Mouse (Mus musculus): Measurements from ENCODE around the gene 9530068E07Rik. TPM values are rescaled to one million over a fixed set of nuclear protein-coding genes. Genes with fewer than 3 reads are reported as not detected.

The 9530068E07Rik gene
- polyA plus RNA-seq, 1 experiment from 2014 or later, result 201 TPM

- Histone ChIP-seq H3K4me2 (ENCODE audit: low read depth, low read length) (no peak overlapping the region), H3K27ac (replicated peaks; ENCODE audit: low read depth, low read length) (no peak overlapping the region), H3K4me1 (ENCODE audit: control insufficient read depth, insufficient read depth, low read length) (no peaks in the 10 kb centered on the region), H3K4me3 (ENCODE audit: low read depth, low read length) (no peak overlapping the region), H3K27me3 (ENCODE audit: control insufficient read depth, insufficient read depth, low read length) (no peaks in the 10 kb centered on the region), H3K9ac (replicated peaks; ENCODE audit: low read length) (no peak overlapping the region), H3K9me3 (replicated peaks; ENCODE audit: control insufficient read depth, low read length) (no peaks in the 10 kb centered on the region), H3K36me3 (replicated peaks; ENCODE audit: control insufficient read depth, insufficient read depth, low read depth, low read length) (peaks cover 5% of the 10 kb centered on the region; the same call in 1 of the 2 replicates)
- 67% methylated on average over 5 of the region's 5 CpGs for WGBS
- ATAC-seq (replicated peaks; ENCODE audit: insufficient number of reproducible peaks, low FRiP score, low TSS enrichment, low read depth) (no peak), DNase-seq (ENCODE audit: low spot score) (no peak)
These were observed 13.1 kb downstream of the 9530068E07Rik start for GRCm38 (mm10) chr11:52409316-52409715.

- DNase-seq (ENCODE audit: low spot score) (no peak), ATAC-seq (replicated peaks; ENCODE audit: insufficient number of reproducible peaks, low FRiP score, low TSS enrichment, low read depth) (no peak)
- no peaks in the 10 kb centered on the region for H3K9me3 ChIP-seq (replicated peaks; ENCODE audit: control insufficient read depth, low read length)
- no peaks in the 10 kb centered on the region for H3K36me3 ChIP-seq (replicated peaks; ENCODE audit: control insufficient read depth, insufficient read depth, low read depth, low read length)
- 83% methylated on average over 5 of the region's 5 CpGs for WGBS
- H3K27me3 ChIP-seq (ENCODE audit: control insufficient read depth, insufficient read depth, low read length), result no peaks in the 10 kb centered on the region
- H3K9ac ChIP-seq (replicated peaks; ENCODE audit: low read length), result no peak overlapping the region
- H3K4me1 ChIP-seq (ENCODE audit: control insufficient read depth, insufficient read depth, low read length), result no peaks in the 10 kb centered on the region
- H3K27ac ChIP-seq (replicated peaks; ENCODE audit: low read depth, low read length), result no peak overlapping the region
- H3K4me2 ChIP-seq (ENCODE audit: low read depth, low read length), result no peak overlapping the region
- no peak overlapping the region for H3K4me3 ChIP-seq (ENCODE audit: low read depth, low read length)
These were observed 22.1 kb downstream of the 9530068E07Rik start for GRCm38 (mm10) chr11:52418358-52418757.

- 42% methylated on average over 5 of the region's 5 CpGs for WGBS
These were observed 23.0 kb downstream of the 9530068E07Rik start for GRCm38 (mm10) chr11:52419246-52419645.

GRCm38 (mm10) chr11:52419861-52420260 lies 23.6 kb downstream of the 9530068E07Rik start:
- Histone ChIP-seq H3K27me3 (ENCODE audit: control insufficient read depth, insufficient read depth, low read length) (no peaks in the 10 kb centered on the region), H3K4me2 (ENCODE audit: low read depth, low read length) (no peak overlapping the region), H3K4me3 (ENCODE audit: low read depth, low read length) (no peak overlapping the region), H3K36me3 (replicated peaks; ENCODE audit: control insufficient read depth, insufficient read depth, low read depth, low read length) (no peaks in the 10 kb centered on the region), H3K4me1 (ENCODE audit: control insufficient read depth, insufficient read depth, low read length) (no peaks in the 10 kb centered on the region), H3K9ac (replicated peaks; ENCODE audit: low read length) (no peak overlapping the region), H3K27ac (replicated peaks; ENCODE audit: low read depth, low read length) (no peak overlapping the region), H3K9me3 (replicated peaks; ENCODE audit: control insufficient read depth, low read length) (no peaks in the 10 kb centered on the region)
- ATAC-seq (replicated peaks; ENCODE audit: insufficient number of reproducible peaks, low FRiP score, low TSS enrichment, low read depth) (no peak), DNase-seq (ENCODE audit: low spot score) (no peak)
- WGBS, result 76% methylated on average over 7 of the region's 7 CpGs

More at GRCm38 (mm10) chr11:52419246-52419645, 23.0 kb downstream of the 9530068E07Rik start:
- no peaks in the 10 kb centered on the region for H3K4me1 ChIP-seq (ENCODE audit: control insufficient read depth, insufficient read depth, low read length)
- no peak overlapping the region for H3K9ac ChIP-seq (replicated peaks; ENCODE audit: low read length)
- H3K4me2 ChIP-seq (ENCODE audit: low read depth, low read length), result no peak overlapping the region
- ATAC-seq (replicated peaks; ENCODE audit: insufficient number of reproducible peaks, low FRiP score, low TSS enrichment, low read depth), result no peak
- H3K9me3 ChIP-seq (replicated peaks; ENCODE audit: control insufficient read depth, low read length), result no peaks in the 10 kb centered on the region
- no peaks in the 10 kb centered on the region for H3K36me3 ChIP-seq (replicated peaks; ENCODE audit: control insufficient read depth, insufficient read depth, low read depth, low read length)
- no peak overlapping the region for H3K4me3 ChIP-seq (ENCODE audit: low read depth, low read length)
- DNase-seq (ENCODE audit: low spot score), result no peak
- H3K27me3 ChIP-seq (ENCODE audit: control insufficient read depth, insufficient read depth, low read length), result no peaks in the 10 kb centered on the region
- H3K27ac ChIP-seq (replicated peaks; ENCODE audit: low read depth, low read length), result no peak overlapping the region

GRCm38 (mm10) chr11:52420296-52421052 lies 24.2 kb downstream of the 9530068E07Rik start:
- DNase-seq (ENCODE audit: low spot score), result no peak
- H3K36me3 ChIP-seq (replicated peaks; ENCODE audit: control insufficient read depth, insufficient read depth, low read depth, low read length), result no peaks in the 10 kb centered on the region
- H3K4me2 ChIP-seq (ENCODE audit: low read depth, low read length), result no peak overlapping the region
- H3K4me3 ChIP-seq (ENCODE audit: low read depth, low read length), result no peak overlapping the region
- H3K27me3 ChIP-seq (ENCODE audit: control insufficient read depth, insufficient read depth, low read length), result no peaks in the 10 kb centered on the region
- no peaks in the 10 kb centered on the region for H3K9me3 ChIP-seq (replicated peaks; ENCODE audit: control insufficient read depth, low read length)
- no peak for ATAC-seq (replicated peaks; ENCODE audit: insufficient number of reproducible peaks, low FRiP score, low TSS enrichment, low read depth)
- WGBS, result 74% methylated on average over 12 of the region's 12 CpGs
- H3K9ac ChIP-seq (replicated peaks; ENCODE audit: low read length), result no peak overlapping the region
- no peaks in the 10 kb centered on the region for H3K4me1 ChIP-seq (ENCODE audit: control insufficient read depth, insufficient read depth, low read length)
- no peak overlapping the region for H3K27ac ChIP-seq (replicated peaks; ENCODE audit: low read depth, low read length)

GRCm38 (mm10) chr11:52421053-52421778 lies 25.0 kb downstream of the 9530068E07Rik start:
- no peak overlapping the region for H3K4me2 ChIP-seq (ENCODE audit: low read depth, low read length)
- no peak overlapping the region for H3K27ac ChIP-seq (replicated peaks; ENCODE audit: low read depth, low read length)
- H3K9me3 ChIP-seq (replicated peaks; ENCODE audit: control insufficient read depth, low read length), result no peaks in the 10 kb centered on the region
- no peaks in the 10 kb centered on the region for H3K4me1 ChIP-seq (ENCODE audit: control insufficient read depth, insufficient read depth, low read length)
- H3K36me3 ChIP-seq (replicated peaks; ENCODE audit: control insufficient read depth, insufficient read depth, low read depth, low read length), result no peaks in the 10 kb centered on the region
- no peak overlapping the region for H3K4me3 ChIP-seq (ENCODE audit: low read depth, low read length)
- ATAC-seq (replicated peaks; ENCODE audit: insufficient number of reproducible peaks, low FRiP score, low TSS enrichment, low read depth) (no peak), DNase-seq (ENCODE audit: low spot score) (peak; percentile 81)
- H3K9ac ChIP-seq (replicated peaks; ENCODE audit: low read length), result no peak overlapping the region
- H3K27me3 ChIP-seq (ENCODE audit: control insufficient read depth, insufficient read depth, low read length), result no peaks in the 10 kb centered on the region
- 39% methylated on average over 12 of the region's 12 CpGs for WGBS

- Histone ChIP-seq H3K4me1 (ENCODE audit: control insufficient read depth, insufficient read depth, low read length) (no peaks in the 10 kb centered on the region), H3K4me3 (ENCODE audit: low read depth, low read length) (no peak overlapping the region), H3K27me3 (ENCODE audit: control insufficient read depth, insufficient read depth, low read length) (no peaks in the 10 kb centered on the region), H3K27ac (replicated peaks; ENCODE audit: low read depth, low read length) (no peak overlapping the region), H3K36me3 (replicated peaks; ENCODE audit: control insufficient read depth, insufficient read depth, low read depth, low read length) (no peaks in the 10 kb centered on the region), H3K9ac (replicated peaks; ENCODE audit: low read length) (no peak overlapping the region), H3K4me2 (ENCODE audit: low read depth, low read length) (no peak overlapping the region), H3K9me3 (replicated peaks; ENCODE audit: control insufficient read depth, low read length) (no peaks in the 10 kb centered on the region)
- DNase-seq (ENCODE audit: low spot score) (no peak), ATAC-seq (replicated peaks; ENCODE audit: insufficient number of reproducible peaks, low FRiP score, low TSS enrichment, low read depth) (no peak)
- 73% methylated on average over 6 of the region's 6 CpGs for WGBS
These were observed 33.2 kb downstream of the 9530068E07Rik start for GRCm38 (mm10) chr11:52429440-52429839.

GRCm38 (mm10) chr11:52431594-52431993 lies 35.4 kb downstream of the 9530068E07Rik start:
- 79% methylated on average over 5 of the region's 5 CpGs for WGBS
- Histone ChIP-seq H3K9me3 (replicated peaks; ENCODE audit: control insufficient read depth, low read length) (no peaks in the 10 kb centered on the region), H3K27me3 (ENCODE audit: control insufficient read depth, insufficient read depth, low read length) (no peaks in the 10 kb centered on the region), H3K36me3 (replicated peaks; ENCODE audit: control insufficient read depth, insufficient read depth, low read depth, low read length) (no peaks in the 10 kb centered on the region), H3K27ac (replicated peaks; ENCODE audit: low read depth, low read length) (no peak overlapping the region), H3K4me1 (ENCODE audit: control insufficient read depth, insufficient read depth, low read length) (no peaks in the 10 kb centered on the region), H3K9ac (replicated peaks; ENCODE audit: low read length) (no peak overlapping the region), H3K4me3 (ENCODE audit: low read depth, low read length) (no peak overlapping the region), H3K4me2 (ENCODE audit: low read depth, low read length) (no peak overlapping the region)
- no peak for DNase-seq (ENCODE audit: low spot score)
- ATAC-seq (replicated peaks; ENCODE audit: insufficient number of reproducible peaks, low FRiP score, low TSS enrichment, low read depth), result no peak
